Mouse (Mus musculus) urinary bladder, adult 18-20 months (tissue): ENCODE measurements around the gene Sfswap.
A peak's percentile ranks its signal among the peaks of the same experiment; 100 is the strongest.

ENCODE experiments used
- DNase-seq, 2 experiments: peaks; one replicate each; pipeline ENCODE4 v3.0.0; 2022; ENCODE audit warnings: low spot score in 2 of 2, mixed read lengths in 2 of 2

Sfswap gene

DNA sequence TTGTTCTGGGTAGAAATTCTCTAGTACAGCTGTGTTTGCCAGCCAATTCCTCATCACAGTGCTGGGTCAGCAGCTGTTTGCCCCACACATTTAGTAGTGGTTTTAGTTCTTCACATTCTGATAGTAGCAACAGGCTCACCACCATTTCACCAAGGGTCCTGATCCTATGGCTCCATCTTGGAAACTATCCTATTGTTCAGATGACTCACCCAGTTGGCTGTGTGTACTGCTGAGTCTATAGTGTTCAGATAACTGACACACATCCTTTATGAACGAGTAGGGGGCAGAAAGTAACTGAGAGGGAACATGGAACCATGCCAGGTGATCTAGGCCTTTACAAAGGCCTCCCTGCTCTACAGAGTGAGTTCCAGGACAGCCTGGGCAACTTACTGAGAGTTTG, 28.6 kb downstream of the Sfswap start:
- no peak for DNase-seq

DNA sequence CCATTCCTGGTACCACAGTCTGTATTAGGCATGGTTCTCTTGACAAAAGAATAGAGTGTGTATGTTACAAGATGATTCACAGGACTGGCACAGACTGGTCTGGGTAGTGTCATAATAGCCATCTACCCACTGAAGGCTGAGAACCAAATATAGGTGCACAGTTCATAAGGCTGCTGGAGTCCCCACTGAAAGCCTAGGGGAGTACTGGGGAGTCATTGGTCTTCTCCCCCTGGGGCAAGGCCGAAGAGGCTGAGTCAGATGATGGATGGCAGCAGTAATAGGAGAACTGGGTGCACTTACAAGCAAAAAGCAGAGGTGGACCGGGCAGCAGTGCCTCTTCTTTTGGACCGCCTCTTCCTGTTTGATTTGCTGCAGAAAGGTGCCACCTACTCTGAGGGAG, 32.7 kb downstream of the Sfswap start:
- no peak for DNase-seq

DNA sequence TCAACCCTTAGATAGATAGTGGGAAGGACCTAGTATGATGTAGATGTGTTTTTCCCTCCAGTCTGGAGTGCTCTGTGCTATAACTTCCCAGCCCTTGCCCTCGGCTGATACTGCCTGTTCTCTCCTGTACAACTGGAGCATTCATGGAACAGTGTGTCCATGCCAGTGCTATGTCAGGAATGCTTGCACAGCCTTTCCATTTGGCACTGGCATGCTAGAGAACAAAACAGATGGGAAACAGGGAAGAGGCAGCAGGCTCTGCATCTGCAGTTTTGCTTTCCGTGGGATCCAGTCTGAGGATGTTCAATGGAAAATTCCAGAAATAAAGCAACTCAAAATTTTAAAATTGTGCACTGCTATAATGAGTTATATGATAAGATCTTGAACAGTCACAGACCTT, 33.5 kb downstream of the Sfswap start:
- DNase-seq, result no peak

DNA sequence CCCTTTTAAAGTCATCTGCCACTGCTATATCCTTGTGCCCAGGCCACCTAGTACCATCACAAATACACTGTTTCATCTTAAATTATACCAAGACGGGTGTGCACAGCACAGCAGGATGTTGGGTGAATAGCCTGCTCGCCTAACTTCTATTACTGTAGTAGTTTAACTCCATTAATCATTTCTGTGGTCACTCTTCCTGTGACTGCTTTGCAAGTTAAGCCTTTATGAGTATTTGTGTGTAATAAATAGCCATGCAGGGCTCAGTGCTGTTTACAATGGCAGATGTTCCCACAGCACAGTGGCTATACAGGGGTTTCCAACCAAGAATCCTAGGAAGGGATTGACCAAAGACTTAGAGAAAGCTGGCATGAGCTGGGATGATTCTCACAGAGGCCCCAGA, 34.0 kb downstream of the Sfswap start:
- no peak for DNase-seq

DNA sequence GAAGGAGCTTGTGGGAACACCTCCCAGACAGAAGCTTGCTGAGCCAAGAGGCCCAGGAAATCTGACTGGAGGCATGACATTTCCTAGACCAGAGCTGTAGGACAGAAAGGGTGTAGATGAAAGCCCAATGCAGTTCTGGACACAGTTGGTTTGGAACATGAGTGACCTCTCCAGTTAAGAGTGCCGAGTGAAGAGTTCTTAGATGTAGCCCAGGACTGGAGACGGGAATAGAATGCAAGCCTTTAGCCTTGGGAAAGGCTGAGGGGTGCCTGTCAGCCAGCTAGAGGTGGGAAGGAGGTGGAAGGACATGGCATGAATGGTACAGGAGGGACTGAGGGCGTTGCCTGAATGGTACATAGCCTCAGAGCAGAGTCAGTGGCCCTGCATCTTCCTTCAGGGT, 34.4 kb downstream of the Sfswap start:
- DNase-seq, result no peak

DNA sequence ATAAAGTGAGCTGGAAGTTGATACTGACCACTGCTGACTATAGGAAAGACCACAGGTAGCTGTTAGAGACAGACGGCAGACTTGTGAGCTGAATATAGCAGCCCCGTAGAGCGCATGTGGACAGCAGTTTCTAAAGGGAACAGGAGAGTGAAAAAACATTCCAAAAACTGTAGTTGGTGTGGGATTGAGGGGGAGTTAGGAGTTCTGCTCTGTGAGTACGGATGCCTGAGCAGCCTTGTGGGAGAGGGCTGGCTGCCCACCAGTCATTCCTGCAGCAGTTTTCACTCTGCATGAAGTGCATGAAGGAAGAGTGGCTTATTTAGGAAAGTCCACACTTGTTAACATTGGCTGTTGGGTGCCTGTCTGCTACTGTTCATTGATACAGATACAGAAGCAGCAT, 37.8 kb downstream of the Sfswap start:
- DNase-seq, result no peak

DNA sequence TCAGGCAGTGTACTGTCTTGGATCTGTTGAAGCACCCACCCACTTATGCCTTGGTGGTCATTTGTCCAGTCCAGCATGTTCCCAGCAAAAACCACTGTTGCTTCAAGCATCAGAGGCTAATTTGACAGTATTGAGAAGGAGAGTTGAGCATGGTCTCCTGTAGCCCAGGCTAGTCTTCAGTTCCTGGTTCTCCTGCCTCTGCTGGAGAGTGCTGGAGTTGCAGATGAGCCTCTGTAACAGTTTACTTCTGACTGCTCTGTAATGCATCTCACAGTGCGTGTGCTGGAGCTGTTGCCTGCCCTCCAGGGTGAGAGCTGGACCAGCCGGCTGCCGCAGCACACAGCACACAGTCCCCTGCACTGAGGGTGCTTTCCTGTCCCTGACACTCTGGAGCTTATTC, 41.2 kb downstream of the Sfswap start:
- DNase-seq, result no peak

DNA sequence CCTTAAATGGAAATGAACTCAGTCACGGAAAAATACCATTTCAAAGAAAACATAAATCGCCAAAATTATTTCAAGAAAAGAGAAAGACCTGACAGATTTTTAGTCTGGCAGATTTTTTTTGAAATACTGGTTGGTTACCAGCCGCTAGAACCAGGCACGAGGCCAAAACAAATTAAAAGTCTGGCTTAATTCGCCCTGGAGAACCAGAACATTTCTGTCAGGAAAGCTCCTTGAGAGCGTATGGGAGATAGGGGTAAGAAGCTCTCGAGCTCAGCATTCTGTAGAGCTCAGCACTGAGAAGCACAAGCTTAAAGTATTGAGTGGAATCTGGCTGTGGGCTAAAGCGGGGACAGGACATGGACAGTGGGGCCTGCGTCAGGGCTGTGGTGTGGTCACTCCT, 44.8 kb downstream of the Sfswap start:
- no peak for DNase-seq

DNA sequence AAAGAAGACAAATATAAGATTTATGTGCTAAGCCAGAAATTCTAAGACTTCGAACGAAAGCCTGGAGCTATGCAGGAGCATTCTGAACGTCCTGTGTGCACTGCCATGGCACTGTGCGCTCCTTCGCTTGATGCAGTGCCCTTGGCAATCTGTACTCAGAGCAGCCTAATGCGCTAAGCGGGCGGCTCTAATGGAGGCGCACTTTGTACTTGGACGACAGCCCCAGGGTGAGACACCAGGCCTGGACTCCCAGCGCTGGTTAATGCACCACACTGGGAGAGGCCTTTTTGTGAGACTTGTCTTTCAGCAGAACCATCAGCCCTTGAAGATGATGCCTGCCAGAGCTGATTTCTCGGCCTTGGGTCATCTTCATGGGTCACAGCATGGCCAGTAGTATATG, 48.7 kb downstream of the Sfswap start:
- no peak for DNase-seq

DNA sequence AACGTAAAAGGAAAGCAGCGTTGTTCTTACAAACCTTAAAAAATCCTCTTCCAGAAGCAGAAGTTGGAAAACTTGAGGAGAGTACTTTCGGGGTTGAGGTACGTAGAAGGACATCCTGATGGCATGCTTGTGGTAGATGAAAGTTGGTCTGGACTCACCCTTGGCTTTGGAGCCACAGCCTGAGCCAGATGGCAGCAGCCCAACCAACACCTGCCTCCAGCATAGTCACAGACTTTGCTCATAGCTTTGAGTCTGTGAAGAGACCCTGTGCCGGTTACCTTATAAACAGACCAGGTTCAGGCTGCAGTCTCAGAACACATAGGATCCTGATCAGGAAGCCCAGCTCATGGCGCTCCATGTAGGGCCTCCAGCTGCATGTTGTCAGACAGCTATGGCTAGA, 49.8 kb downstream of the Sfswap start:
- no peak for DNase-seq

DNA sequence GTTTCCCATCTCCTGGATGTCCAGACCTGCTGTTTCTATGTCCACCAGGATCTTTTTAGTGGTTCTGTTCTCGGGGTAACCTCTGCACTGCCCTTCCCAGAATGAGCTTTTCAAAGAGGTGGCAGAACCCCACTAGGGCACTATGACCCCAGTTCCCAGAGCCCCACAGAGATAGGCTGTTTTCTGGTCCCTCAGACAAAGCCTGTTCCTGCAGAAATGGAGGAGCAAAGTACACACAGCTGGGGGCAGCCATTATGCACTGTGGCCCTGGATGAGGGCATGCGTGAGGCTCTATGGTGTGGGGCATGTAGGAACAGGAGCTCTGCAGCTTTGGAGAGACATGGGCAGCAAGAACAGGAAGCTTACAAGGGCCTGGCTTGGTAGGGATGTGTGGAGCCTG, 51.0 kb downstream of the Sfswap start:
- no peak for DNase-seq

DNA sequence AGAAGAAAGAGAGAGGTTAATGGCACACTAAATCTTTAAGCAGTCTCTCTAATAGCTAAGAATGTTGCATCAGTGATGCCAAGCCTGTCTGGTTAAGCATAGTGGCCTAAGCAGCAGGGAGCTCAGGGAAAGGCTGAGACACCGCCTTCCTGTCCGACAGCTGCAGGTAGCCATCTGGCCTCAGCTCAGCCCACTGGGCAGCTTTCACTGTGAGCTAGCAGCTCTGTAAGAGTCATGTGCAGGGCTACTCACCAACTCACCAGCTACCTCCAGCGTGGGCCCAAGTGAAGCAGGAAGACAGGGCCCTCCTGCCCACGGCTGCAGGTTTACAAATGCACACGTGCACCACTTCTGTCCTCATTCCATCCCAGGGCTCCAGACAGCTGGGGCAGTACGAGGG, 52.6 kb downstream of the Sfswap start:
- no peak for DNase-seq

DNA sequence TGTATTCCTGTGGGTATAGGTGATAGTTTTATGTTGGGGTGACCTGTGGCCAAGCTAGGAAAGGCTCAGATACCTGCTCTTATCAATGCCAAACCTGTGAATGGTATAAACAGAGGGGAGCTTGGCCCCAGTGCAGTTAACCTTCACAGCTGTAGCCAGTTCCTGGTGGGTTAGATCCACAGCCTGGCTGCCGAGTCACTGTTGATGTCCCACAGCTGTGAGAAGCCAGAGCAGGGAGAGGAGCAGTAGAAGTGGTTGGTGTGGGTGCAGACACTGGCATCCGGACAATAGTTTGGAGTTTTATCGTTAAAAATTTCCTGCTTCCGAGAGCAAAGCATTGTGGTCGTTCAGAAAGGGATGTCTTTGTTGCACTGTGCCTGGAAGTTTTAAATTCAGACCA, 57.6 kb downstream of the Sfswap start:
- DNase-seq, result no peak

DNA sequence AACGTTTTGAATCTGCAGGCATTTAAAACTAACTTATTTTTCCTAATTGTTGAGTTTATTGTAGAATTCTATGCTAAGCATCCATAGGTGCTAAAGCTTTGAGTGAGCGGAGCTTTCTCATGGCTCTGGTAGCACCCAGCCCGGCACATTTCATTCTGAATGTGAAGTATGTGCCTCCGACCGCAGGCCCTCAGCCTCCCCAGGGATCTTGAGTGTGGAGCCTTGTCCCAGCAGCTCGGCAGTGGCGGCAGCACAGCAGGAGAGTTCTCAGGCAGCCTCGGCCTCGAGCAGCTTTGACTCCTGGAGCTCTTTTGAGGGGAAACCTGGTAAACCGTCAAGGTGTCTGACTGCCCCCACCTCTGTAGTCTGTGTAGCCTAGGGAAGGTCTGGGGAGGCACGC, 58.3 kb downstream of the Sfswap start:
- DNase-seq, result no peak

DNA sequence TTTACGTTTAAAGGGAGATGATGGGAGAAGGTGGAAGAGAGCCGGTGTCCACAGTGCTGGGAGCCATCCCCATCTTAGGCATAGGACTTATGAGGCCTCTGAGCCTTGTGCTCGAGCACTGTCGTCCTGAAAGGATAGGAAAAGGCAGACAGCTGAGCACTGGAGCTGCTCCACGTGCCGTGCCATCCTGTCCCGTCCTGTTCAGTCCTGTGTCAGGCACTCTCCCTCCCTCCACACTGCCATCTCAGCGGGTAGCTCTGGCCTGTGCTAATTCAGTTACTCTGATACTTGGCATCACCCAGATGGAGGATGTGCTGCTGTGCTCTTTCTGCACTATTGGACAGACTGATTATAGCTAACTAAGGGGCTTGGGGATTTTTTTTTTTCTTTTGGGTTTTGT, 61.3 kb downstream of the Sfswap start:
- no peak for DNase-seq

DNA sequence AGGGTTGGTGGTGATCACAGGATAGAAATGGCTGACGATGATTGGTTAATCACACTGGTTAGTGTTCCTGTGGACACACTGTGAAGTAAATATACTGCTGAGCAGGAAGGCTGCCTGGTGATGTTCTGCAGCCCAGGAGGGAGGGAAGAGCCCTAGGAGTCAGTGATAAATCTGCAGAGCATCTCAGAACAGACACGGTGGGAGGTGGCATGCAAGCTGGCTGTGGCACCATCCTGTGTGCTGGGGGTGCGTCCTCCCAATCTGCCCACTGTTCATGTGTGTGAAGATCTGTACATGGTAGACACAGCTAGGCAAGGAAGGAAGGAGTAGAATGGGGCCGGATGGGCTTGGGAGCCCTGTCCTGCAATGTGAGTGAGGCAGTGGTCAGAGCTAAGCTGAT, 67.6 kb downstream of the Sfswap start:
- no peak for DNase-seq

DNA sequence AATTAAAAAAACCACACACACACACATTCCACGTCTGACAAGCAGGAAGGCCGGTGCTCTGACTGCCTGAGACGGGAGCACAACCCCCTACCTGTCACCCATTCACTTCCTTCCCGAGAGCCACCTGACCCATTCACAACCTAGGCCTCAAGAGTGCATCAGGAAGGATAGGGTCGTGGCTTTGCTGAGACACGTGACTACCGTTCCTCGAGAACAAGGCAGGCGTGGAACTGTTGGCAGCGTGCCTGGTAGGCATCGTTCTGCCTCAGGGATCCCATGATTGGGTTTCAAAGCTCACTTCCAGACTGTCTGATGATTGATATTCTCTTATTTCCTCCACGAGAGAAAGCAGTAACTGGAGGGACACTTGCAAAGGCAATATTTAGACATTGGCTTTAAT, 77.2 kb downstream of the Sfswap start:
- DNase-seq, result no peak

DNA sequence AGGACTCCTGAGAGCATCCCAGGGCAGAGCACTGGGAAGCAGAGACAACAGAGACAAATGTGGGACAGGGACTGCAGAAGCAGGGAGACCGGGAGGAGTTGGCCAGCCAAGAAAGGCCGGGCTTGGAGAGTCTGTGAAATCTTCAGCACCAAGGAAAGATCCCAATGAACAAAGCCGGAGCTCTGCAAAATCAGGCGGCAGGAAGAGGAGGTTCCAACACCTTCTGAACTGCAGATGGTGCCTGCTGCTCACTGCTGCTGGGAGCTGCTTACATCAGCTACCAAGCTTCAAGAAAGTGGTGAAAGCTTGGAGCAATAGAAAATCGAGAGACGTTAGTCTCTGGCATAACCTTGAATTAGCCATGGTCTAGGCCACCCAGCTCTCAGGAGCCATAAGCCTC, 79.0 kb downstream of the Sfswap start:
- no peak for DNase-seq

DNA sequence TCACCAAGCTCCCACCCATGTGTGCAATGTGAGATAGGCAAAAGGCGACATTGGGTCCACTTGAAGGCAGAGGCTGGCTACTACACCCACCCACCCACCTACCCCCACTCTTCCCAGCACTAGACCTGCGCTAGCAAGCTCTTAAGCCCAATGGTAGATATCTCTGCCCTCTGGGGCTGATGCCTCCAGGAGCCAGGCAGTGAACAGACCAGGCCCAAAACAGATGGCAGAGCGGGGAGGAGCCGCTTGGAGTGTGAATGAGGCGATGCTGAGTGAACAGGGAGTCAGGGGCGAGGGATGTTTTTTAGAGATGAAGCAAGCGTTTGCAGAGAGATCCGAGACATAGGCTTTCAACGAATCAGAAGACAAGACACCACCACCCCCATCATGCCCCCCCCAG, 79.6 kb downstream of the Sfswap start:
- DNase-seq, result no peak

DNA sequence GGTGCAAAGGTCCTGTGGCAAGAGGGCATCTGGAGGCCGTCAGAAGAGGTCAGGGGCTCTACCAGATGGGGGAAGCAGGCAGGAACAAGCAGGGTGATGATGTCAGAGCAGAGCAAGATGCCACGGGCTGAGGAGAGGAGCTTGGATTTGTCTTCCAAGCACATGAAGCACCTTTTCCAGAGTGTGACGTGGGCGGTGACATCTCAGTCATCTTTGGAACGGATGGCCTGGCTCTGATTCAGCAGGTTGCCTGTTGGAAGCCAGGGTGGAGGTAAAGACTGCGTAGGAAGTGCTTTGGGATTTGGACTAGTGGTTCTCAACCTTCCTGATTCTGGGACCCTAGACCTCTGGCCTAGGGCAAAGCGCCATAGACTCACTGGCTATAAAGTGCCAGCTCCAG, 80.0 kb downstream of the Sfswap start:
- DNase-seq, result no peak

DNA sequence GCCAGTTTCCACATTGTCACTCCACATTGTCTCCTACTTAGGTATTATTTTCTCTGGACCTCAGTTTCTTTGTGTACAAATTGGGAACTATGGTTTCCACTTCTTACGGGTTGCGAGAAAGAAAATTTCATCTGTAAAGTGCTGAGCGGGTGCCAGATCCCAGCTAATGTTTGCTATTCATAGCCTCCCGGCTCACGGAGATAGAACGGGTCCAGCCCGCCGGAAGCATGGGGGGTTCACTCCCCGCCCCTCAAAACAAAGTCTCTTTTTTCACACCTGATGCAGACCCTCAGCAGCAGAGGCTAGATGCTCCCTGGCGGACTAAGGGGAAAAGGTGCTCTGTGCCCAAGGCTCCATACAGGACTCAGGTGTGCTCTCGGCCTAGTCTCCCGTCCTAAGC, 82.3 kb downstream of the Sfswap start:
- DNase-seq, result no peak

DNA sequence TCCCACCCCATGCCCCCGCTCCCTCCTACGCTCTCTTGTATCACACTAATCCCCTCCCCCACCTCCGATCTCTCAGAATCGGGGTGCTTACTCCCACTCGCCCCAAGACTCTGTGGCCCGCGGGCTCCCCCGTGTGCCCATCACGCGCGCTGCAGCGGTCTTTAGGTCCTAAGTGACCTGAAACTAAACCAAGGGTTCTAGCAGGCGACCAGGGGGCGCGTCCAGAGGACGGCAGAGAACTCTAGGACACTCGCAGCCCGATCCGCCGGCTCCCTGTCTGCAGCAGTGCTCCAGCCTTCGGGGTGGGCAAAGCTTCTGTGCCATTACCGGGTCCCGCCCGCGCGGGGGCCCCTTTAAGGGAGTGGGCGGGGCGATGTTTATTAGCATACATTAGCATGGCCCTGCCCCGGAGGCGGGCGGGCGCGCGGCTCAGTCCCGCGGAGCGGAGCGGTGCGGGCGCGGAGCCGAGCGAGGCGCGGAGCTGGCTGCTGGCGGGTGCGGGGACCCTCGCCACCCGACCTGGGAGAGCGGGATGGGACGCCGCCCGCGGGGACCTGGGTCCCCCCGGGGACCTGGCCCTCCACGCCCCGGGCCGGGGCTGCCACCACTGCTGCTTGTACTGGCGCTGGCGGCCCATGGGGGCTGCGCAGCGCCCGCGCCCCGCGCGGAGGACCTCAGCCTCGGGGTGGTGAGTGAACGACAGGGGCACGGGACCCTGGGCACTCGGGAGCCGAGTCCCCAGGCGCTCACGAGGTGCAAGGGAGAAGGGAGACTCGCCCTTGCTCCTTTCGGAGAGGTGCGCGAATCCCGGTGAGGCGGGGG, 83.0 kb downstream of the Sfswap start, which contains the start of gene Mmp17:
Gene Mmp17 (plus strand): TSS at position 409 of the 822 bp plus-strand sequence.
- DNase-seq, result peak; percentile 66 to 95

DNA sequence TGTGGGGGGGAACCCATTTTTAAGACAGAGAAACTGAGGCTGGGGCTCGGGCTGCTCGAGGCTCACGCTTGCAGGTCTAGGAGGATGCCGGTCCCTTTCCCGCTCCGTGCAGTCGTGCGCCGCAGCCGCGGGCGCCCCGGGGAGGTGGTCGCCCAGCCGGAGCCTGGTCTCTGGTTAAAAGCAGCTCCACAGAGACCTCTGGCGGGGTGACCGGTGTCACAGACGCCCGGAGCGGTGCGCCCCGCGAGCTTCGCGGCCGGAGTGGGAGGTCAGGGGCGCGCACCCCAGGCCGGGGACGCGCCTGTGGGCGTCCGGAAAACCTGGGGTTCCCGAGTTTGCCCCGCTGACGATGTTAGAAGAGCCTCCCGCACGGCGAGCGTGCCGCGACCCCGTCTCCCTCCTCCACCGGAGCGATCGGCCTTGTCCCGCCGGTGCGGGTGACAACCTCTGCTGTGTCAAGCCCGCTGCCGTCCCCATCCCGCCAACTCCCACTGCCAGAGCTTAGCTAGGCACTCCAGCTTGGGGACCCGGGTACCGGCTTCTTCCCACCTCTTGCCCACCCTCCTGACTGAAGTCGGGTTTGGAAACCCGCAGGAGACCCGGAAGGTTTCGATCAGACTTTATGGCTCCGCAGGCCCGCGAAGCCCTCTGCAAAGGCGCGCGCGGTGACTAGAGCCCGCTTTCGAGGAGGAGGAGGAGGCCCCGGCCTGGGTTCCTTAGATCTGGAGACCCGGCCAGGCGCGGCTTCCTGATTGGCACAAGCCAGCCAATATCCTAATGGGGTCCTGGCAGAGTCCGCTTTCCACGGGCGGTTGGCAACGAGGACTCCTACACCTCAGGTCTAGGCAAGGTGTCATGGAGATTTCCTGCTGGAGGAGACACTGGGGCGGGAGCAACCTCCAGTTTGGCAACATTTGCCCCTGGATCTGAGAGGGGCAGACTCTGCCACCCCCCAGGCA, 83.8 kb downstream of the Sfswap start:
- DNase-seq, result peak in 1 of 2 experiments; percentile 53
